Mouse (Mus musculus) olfactory bulb, adult 2 months (tissue): ENCODE results near the gene Trim30b. TPM values are rescaled to one million over a fixed set of nuclear protein-coding genes. Genes with fewer than 3 reads are reported as not detected.
"Not testable (repeated sequence)": the region's sequence is repeated elsewhere in the genome, so short reads cannot be mapped to it uniquely, and the experiment has no call there.

ENCODE experiments used
- H3K27ac ChIP-seq: fragments of 200-500 bp; 2 replicates; pipeline ENCODE4 v1.5.1; 2012; ENCODE audit warnings: low read depth, low read length; ENCODE audit not compliant: insufficient read depth
- H3K4me1 ChIP-seq: fragments of 200-500 bp; 2 replicates; pipeline ENCODE4 v1.6.1; 2012; ENCODE audit warnings: low read length; ENCODE audit not compliant: control insufficient read depth, insufficient read depth
- H3K4me3 ChIP-seq: fragments of 200-500 bp; 2 replicates; pipeline ENCODE4 v1.5.1; 2012; ENCODE audit warnings: mild to moderate bottlenecking, low read depth, low read length, moderate library complexity; ENCODE audit not compliant: insufficient read depth
- CTCF ChIP-seq: fragments of 200-500 bp; IDR thresholded peaks from 2 replicates; pipeline ENCODE4 v1.5.1; 2012; ENCODE audit warnings: low read depth, mild to moderate bottlenecking, low read length, moderate library complexity; ENCODE audit not compliant: insufficient read depth
- POLR2A ChIP-seq: fragments of 200-500 bp; IDR thresholded peaks from 2 replicates; pipeline ENCODE4 v1.6.1; 2012; ENCODE audit warnings: mild to moderate bottlenecking, low read depth, low read length, moderate library complexity; ENCODE audit not compliant: insufficient read depth
- WGBS: fragments of 180-500 bp; shearing (Covaris S2); methylation state at CpG from one replicate; pipeline ENCODE4 v1.1.7; 2018; 5-methylcytosine and 5-hydroxymethylcytosine counted together
- polyA plus RNA-seq: library from polyadenylated mRNA; stranded (reverse); fragments of >200 nt; gene quantifications from 2 replicates; pipeline ENCODE4 v1.2.4, GENCODE M21; 2012; ENCODE audit warnings: low replicate concordance; ENCODE audit not compliant: missing spikeins, insufficient read depth, insufficient read length

The Trim30b gene
- polyA plus RNA-seq, result not detected in 2 replicates

DNA sequence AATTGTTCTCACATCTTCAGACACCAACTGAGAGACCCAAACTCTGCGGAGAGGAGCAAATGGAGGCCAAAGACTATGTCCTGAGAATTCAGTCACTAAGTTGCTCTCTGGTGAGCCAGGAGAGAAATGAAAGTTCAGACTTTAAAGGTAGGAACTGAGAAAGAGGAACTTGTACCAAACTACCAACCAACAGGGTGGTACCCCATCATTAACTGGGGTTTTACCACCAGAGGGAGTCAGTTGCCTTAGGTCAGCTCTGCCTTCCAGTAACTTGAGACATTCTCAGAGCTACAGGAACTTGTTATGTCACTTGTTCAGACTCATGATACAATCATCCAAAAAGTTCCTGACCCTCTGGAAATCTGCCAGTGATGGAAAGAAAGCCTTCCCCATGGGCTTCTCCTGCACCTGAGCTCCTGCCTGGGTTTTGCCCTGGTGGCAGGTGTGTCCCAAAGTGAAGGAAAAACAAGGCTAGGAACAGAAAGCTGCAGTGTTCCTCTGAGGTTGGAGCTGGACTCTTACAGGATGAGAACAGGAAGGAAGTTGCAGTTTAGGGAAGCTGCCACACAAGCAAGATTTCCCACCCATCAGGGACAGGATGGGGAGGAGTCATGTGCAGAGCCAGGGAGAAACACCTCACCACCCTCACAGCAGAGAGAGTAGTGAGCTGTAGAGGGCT lies at the start of gene Trim30b:
TSS of gene Trim30b (minus strand) at position 149 of the 679 bp plus-strand sequence.
- no peak for TF ChIP-seq POLR2A
- no peak within 1 kb of the TSS for H3K27ac ChIP-seq
- WGBS, result 73% methylated on average over 1 of the region's 1 CpGs
- no peaks in the 10 kb centered on the region for H3K4me1 ChIP-seq
- no peak within 1 kb of the TSS for H3K4me3 ChIP-seq

DNA sequence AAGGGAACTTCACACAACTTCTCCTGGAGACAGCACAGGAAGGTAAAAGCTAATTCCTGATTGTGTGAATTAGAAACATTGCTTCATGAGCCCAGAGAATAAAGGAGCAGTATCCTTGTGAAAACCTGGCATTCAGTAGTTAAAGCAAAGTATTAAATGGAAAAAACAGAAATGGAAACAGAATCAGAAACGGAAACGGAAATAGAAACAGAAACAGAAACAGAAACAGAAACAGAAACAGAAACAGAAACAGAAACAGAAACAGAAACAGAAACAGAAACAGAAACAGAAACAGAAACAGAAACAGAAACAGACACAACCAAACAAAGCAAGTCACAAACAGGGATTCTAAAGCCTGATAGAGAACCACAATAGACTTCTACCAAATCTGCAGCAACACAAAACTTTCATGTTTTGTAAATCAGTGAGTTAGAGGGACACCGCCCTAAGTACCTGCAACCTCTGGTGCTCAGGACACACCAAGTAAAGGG lies 34.8 kb upstream of the Trim30b start:
- WGBS, result 97% methylated on average over 3 of the region's 3 CpGs
- Histone ChIP-seq H3K27ac (no peak overlapping the region), H3K4me3 (no peak overlapping the region), H3K4me1 (no peaks in the 10 kb centered on the region)
- TF ChIP-seq CTCF (no peak), POLR2A (no peak)

DNA sequence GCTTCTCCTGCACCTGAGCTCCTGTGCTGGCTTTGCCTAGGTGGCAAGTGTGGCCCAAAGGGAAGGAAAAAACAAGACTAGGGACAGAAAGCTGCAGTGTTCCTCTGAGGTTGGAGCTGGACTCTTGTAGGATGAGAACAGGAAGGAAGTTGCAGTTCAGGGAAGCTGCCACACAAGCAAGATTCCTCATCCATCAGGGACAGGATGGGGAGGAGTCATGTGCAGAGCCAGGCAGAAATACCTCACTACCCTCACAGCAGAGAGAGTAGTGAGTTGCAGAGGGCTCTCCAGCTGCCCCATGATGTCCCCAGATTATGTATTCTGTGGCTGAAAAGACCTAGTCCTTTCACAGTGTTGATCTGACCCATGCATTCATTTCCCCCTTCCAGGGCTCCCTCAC lies 31.5 kb upstream of the Trim30b start:
- H3K27ac ChIP-seq, result no peak overlapping the region
- TF ChIP-seq POLR2A (no peak), CTCF (no peak)

DNA sequence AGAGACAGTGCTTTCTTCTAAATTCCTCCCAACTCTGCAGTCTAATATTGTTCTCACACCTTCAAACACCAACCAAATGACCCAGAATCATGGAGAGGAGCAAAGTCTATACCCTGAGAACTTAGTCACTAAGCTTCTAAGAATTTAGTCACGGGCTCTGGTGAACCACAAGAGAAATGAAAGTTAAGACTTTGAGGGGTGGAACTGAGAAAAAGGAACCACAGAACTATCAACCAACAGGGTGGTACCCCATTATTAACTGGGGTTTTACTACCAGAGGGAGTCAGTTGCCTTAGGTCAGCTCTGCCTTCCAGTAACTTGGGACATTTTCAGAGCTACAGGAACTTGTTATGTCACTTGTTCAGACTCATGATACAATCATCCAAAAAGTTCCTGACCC lies 31.0 kb upstream of the Trim30b start, which contains the start of gene Trim30c:
TSS of gene Trim30c (minus strand) at position 140 of the 400 bp plus-strand sequence.
- Histone ChIP-seq H3K4me3 (no peak within 1 kb of the TSS), H3K27ac (no peak within 1 kb of the TSS), H3K4me1 (no peaks in the 10 kb centered on the region)
- TF ChIP-seq POLR2A (no peak), CTCF (no peak)
- 88% methylated on average over 1 of the region's 1 CpGs for WGBS

More for the DNA sequence above, 31.5 kb upstream of the Trim30b start:
- no peak overlapping the region for H3K4me3 ChIP-seq
- H3K4me1 ChIP-seq, result no peaks in the 10 kb centered on the region

DNA sequence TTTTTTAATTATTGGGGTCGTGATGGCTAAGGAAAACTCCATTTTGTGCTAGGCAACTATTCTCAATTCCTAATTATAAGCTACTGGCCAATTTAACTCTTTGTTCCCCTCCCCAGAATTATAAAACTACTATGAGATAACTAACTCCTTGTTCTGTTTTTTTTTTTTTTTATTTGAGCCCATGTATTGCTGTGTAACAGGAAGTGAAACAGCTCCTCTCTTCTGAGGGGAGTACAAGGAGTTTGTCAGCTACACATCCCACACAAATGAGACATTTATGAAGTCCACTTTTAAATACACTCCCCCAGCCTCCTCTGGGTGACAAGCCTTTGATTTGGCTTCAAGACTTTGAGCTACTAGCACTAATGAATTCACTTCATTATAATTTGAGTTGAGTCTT lies 28.8 kb upstream of the Trim30b start:
- 15% methylated on average over 1 of the region's 1 CpGs for WGBS
- no peak overlapping the region for H3K27ac ChIP-seq
- H3K4me1 ChIP-seq, result no peaks in the 10 kb centered on the region
- TF ChIP-seq CTCF, result no peak
- no peak for TF ChIP-seq POLR2A
- H3K4me3 ChIP-seq, result no peak overlapping the region

DNA sequence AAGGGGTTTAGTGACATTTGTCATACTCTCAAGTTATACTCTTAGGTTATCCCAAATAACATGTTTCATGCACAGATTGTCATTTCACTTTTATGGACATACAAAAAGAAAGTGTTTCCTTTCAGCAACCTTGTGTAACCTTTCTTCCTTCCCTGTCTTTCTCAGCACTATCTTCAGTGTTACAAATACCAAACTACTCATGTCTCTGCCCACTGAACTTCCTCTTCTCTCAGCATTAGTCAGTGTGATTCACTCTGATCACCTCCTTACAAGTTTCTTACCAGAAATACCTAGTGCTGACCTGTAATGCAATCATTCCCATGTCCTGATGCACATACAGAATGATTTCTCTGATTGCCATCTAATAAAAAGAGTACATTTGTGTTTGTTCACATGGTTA lies 3.3 kb downstream of the Trim30b start:
- no peaks in the 10 kb centered on the region for H3K4me1 ChIP-seq
- no peak for TF ChIP-seq CTCF
- H3K27ac ChIP-seq, result no peak overlapping the region
- no peak overlapping the region for H3K4me3 ChIP-seq

DNA sequence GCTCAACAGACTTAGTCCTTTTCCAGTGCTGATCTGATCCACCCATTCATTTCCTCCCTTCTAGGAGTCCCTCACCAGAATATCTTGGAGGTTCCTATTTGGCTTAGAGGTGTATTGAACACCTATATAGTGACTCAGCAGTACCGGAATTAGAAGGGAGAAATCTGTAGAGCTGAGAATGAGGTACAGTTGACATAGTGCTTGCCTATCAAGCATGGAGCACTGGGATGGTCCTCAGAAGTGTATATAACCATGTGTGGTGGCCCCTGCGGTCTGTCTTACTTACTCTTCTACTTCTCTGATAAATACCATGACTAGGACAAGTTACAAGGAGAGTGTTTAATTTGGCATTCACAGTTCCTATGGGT lies 16.1 kb downstream of the Trim30b start:
- Histone ChIP-seq H3K27ac (no peak overlapping the region), H3K4me1 (no peaks in the 10 kb centered on the region), H3K4me3 (no peak overlapping the region)
- 79% methylated on average over 2 of the region's 2 CpGs for WGBS
- TF ChIP-seq CTCF, result no peak
- no peak for TF ChIP-seq POLR2A

DNA sequence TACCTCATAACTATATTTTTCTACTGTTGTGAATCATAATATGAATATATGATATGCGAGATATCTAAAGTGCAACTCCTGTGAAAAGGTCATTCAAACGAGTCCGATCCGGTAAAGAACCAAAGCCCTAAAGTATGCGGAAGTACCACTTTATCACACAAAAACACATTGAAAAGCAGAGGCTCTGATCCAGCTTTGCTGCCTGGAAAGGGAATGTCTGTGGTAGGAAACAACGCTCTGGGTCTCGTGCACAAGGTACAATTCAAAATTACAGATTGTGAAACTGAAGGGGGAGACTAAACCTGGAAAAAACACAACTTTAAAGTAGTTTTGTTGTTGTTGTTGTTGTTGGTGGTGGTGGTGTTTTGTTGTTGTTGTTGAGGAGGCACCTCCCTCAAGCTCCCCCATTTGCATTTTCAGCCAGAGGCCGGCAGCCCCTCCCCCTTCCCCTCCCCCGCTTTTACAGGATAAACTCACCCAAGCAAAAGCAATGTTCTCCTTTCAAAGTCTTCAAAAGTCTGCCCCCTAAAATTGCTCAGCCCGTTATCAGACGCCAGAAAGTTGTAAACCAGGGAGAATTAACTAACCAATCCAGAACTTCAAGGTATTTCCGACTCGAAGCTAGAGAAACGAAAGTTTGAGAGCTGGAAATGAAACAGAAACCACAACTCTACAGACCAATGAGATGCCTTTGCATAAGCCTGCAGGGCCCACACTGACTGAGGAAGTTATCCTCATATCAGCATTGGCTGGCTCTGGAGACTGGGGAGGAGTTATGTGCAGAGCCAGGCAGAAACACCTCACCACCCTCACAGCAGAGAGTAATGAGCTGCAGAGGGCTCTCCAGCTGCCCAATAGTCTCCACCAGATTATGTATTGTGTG lies 16.7 kb downstream of the Trim30b start, which contains the start of gene Trim12c:
TSS of gene Trim12c (minus strand) at position 646 of the 883 bp plus-strand sequence.
- WGBS, result 2% methylated on average over 14 of the region's 14 CpGs
- Histone ChIP-seq H3K4me1 (no peaks in the 10 kb centered on the region), H3K27ac (no peak within 1 kb of the TSS), H3K4me3 (peak within 1 kb of the TSS; percentile 14; the same call in 1 of the 2 replicates)
- TF ChIP-seq CTCF, result no peak
- no peak for TF ChIP-seq POLR2A

DNA sequence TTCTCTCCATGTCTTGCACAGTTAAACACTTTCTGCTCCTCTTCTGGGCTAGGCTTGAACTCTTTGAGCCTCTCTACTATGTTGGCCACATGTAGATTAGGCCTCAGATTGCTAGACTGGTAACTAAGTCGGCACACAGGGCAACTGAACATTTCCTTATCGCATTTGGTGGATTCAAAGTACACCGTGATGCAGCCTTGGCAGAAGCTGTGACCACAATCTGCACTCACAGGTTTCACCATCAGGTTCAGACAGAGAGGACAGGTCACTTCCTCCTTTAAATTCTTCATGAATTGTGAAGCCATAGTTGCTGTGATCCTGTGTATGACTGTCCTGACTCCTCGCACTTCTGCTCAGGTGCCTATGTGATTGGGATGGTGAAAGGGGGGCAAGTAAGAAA lies 21.6 kb downstream of the Trim30b start:
- not testable (repeated sequence) for H3K4me1 ChIP-seq, H3K27ac ChIP-seq, H3K4me3 ChIP-seq
- 92% methylated on average over 4 of the region's 4 CpGs for WGBS

DNA sequence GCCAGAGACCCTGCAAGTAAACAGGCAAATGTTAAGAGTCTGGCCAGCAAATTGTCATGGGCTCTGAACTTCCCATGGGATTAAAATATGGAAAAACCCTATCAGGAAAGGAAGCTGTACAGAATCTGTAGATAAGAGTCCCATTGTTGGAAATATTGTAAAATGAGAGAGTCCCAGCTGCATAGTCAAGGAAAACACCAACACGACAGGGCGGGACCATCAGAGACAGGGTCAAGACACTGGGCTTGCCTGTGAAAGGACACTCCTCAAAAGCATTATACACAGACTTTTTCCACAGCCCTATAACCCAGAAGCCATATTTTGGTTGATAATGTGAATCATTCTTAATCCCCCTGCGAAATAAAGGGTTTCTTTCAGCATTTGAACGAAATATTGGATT lies 28.9 kb downstream of the Trim30b start:
- not testable (repeated sequence) for H3K4me1 ChIP-seq, H3K4me3 ChIP-seq, H3K27ac ChIP-seq
- 87% methylated on average over 4 of the region's 4 CpGs for WGBS

DNA sequence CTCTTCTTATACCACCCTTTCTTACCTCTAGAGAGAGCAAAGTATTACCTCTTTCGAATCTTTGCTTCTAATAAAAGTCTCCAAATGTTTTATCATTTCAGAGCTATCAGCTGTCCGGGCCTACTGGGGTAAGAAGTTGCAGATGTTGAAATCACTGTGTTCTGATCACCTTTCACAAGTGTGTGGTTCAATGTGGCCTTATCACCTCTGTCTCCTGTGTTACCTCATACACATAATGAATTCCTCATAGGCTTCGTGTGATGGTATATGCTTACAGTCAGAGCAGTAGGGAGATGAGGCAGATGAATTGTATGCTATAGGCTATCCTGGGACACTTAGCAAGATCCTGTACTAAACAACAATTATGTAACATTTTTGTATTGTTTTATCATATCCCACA lies 34.1 kb downstream of the Trim30b start:
- 92% methylated on average over 3 of the region's 3 CpGs for WGBS
- H3K4me1 ChIP-seq, H3K4me3 ChIP-seq, H3K27ac ChIP-seq: not testable (repeated sequence)

DNA sequence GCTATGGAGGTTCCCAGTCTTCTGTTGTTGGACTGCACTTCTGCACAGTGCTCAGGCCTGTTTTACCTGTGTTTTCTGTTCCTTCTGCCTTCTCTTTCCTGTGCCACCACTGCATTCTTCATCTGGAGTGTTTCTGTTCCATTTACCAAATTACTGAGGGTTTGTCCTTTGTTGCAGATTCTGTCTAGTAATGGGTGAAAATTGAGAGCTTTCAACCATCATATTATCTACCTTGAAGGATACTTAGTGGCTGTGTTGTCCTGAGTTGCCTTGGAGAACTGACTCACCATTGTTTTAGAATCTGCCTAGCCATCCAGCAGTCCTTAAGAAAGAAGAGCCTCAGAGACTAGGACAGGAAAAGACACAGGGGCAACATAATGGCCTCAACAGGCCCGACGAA lies 40.5 kb downstream of the Trim30b start, which contains the start of gene Trim34b:
TSS of gene Trim34b (plus strand) at position 301 of the 400 bp plus-strand sequence.
- not testable (repeated sequence) for H3K4me3 ChIP-seq, H3K4me1 ChIP-seq, H3K27ac ChIP-seq
- WGBS, result 97% methylated on average over 2 of the region's 2 CpGs
